Mouse (Mus musculus) kidney, adult 2 months (tissue): ENCODE data around the gene Memo1. TPM values are rescaled to one million over a fixed set of nuclear protein-coding genes. Genes with fewer than 3 reads are reported as not detected.
"Not testable (repeated sequence)": the region's sequence is repeated elsewhere in the genome, so short reads cannot be mapped to it uniquely, and the experiment has no call there.

Experiments used
- DNase-seq: peaks from one replicate; pipeline ENCODE4 v3.0.0; 2021
- H3K27ac ChIP-seq: fragments of 200-500 bp; 2 replicates; pipeline ENCODE4 v1.5.1; 2012; ENCODE audit warnings: low read depth, low read length, control low read depth, inconsistent platforms; ENCODE audit not compliant: insufficient read depth
- H3K27me3 ChIP-seq: fragments of 200-500 bp; replicated peaks from 2 replicates; pipeline ENCODE4 v1.6.1; 2012; ENCODE audit warnings: mild to moderate bottlenecking, moderate library complexity, low read length, inconsistent platforms; ENCODE audit not compliant: control insufficient read depth, insufficient read depth
- H3K36me3 ChIP-seq: fragments of 200-500 bp; 2 replicates; pipeline ENCODE4 v1.6.1; 2012; ENCODE audit warnings: mild to moderate bottlenecking, moderate library complexity, low read length, inconsistent platforms; ENCODE audit not compliant: control insufficient read depth, insufficient read depth
- H3K4me1 ChIP-seq: fragments of 200-500 bp; 2 replicates; pipeline ENCODE4 v1.6.1; 2011; ENCODE audit warnings: low read length; ENCODE audit not compliant: control insufficient read depth, insufficient read depth
- H3K4me3 ChIP-seq: fragments of 200-500 bp; 2 replicates; pipeline ENCODE4 v1.5.1; 2011; ENCODE audit warnings: mild to moderate bottlenecking, low read depth, low read length, control low read depth; ENCODE audit not compliant: insufficient read depth
- CTCF ChIP-seq: fragments of 200-500 bp; conservative IDR thresholded peaks from 2 replicates; pipeline ENCODE4 v1.5.1; 2011; ENCODE audit warnings: low read depth, mild to moderate bottlenecking, control low read depth, low read length, moderate library complexity, mixed read lengths; ENCODE audit not compliant: insufficient read depth, insufficient read length
- POLR2A ChIP-seq: fragments of 200-500 bp; IDR thresholded peaks from one replicate; pipeline ENCODE4 v1.6.1; 2011; ENCODE audit warnings: low read depth, low read length, control low read depth
- WGBS: fragments of 180-500 bp; shearing (Covaris S2); methylation state at CpG from one replicate; pipeline ENCODE4 v1.1.7; 2018; 5-methylcytosine and 5-hydroxymethylcytosine counted together
- polyA plus RNA-seq: library from polyadenylated mRNA; depleted of rRNA; stranded (reverse); fragments of >200 nt; gene quantifications from 2 replicates; pipeline ENCODE4 v1.2.3, GENCODE M21; 2012

The Memo1 gene
- polyA plus RNA-seq, 1 experiment, result 43.1 TPM

DNA sequence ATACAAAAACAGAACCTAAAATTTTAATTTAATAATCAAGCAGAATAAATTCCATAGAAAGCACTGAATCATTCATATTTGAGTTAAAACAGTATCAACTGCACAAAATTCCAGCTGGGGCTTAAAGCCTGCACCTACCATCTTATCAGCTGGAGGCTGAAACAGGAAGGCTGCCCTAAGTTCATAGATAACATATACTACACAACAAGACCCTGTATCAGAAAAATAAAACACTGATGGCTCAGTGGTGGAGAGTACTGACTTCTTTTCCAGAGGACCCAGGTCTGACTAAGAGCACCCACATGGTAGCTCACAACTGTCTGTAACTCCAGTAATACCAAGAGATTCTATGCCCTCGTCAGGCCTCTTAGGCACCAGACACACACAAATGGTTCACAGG is 55.0 kb downstream of the Memo1 start:
- no peak for DNase-seq

DNA sequence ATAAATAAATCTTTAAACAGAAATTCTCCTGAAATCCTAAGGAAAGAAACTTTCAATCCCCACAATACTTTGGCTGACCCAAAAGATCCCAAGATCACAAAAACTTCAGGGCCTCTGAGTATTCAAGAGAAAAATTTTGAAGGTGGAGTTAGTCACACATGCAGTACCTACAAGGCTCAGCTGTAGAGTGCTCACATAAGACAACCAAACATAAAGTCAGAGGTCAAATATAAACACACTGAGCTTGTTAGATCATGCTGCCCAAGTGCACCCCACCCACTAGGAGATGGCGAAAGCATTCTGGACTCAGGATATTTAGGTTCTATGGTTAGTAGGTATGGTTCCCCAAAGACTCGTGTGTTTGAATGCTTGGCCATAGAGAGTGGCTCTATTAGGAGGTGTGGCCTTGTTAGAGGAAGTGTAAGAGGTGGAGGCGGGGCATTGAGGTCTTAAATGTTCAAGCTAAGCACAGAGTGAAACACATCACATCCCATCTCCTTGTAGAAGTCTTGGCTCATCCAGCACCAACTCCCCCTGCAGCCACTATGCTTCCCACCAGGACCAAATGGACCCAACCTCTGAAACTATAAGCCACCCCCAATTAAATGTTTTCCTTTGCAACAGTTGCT is 67.1 kb downstream of the Memo1 start:
- Histone ChIP-seq H3K27me3 (no peaks in the 10 kb centered on the region), H3K36me3 (no peaks in the 10 kb centered on the region), H3K4me1 (no peaks in the 10 kb centered on the region), H3K4me3 (no peak overlapping the region), H3K27ac (no peak overlapping the region)
- no peak for TF ChIP-seq POLR2A
- TF ChIP-seq CTCF, result no peak
- WGBS, result 95% methylated on average over 3 of the region's 3 CpGs
- no peak for DNase-seq

More for the DNA sequence above, 55.0 kb downstream of the Memo1 start:
- TF ChIP-seq CTCF (no peak), POLR2A (no peak)
- no peak overlapping the region for H3K4me3 ChIP-seq
- H3K27me3 ChIP-seq, result no peaks in the 10 kb centered on the region
- WGBS, result 100% methylated on average over 1 of the region's 1 CpGs
- H3K4me1 ChIP-seq, result no peaks in the 10 kb centered on the region
- H3K36me3 ChIP-seq, result no peaks in the 10 kb centered on the region
- H3K27ac ChIP-seq, result no peak overlapping the region

- TF ChIP-seq CTCF (no peak), POLR2A (no peak)
- Histone ChIP-seq H3K27ac (no peak overlapping the region), H3K27me3 (no peaks in the 10 kb centered on the region), H3K4me3 (no peak overlapping the region), H3K4me1 (no peaks in the 10 kb centered on the region), H3K36me3 (no peaks in the 10 kb centered on the region)
- DNase-seq, result no peak
- whole genome bisulfite sequencing, result 26% methylated on average over 2 of the region's 2 CpGs
Observed at GRCm38 (mm10) chr17:74217304-74217703, 78.0 kb downstream of the Memo1 start.

- not testable (repeated sequence) for H3K36me3 ChIP-seq, DNase-seq, H3K4me3 ChIP-seq, H3K27me3 ChIP-seq, H3K27ac ChIP-seq, H3K4me1 ChIP-seq
- WGBS, result 86% methylated on average over 16 of the region's 16 CpGs
Observed at GRCm38 (mm10) chr17:74212831-74213524, 82.3 kb downstream of the Memo1 start.

DNA sequence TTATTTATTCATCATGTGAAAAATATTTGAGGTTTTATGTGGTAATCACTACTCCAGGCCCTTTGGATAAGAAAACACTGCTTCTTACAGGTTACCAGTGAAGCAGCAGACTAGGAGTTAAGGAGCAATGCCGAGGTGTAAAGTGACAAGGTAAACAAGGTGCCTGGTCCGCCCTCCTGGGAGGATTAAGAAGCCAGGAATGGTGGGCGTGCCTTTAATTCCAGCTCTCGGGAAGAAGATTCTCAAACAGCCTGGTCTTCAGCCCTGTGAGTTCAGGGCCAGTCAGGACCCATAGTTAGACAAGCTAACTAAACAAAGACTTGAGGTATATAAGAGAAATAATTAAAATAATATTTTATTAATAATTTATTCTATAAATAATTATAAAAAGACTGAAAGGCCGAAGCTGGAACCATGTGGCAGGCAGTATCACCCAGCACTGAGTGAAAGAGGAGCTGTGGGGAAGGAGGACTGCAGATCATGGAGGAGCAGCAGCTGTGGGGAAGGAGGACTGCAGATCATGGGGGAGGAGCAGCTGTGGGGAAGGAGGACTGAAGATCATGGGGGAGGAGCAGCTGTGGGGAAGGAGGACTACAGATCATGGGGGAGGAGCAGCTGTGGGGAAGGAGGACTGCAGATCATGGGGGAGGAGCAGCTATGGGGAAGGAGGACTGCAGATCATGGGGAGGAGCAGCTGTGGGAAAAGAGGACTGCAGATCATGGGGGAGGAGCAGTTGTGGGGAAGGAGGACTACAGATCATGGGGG is 86.0 kb downstream of the Memo1 start:
- no peaks in the 10 kb centered on the region for H3K27me3 ChIP-seq
- no peaks in the 10 kb centered on the region for H3K36me3 ChIP-seq
- 66% methylated on average over 5 of the region's 5 CpGs for WGBS
- H3K4me3 ChIP-seq, result no peak overlapping the region
- no peak for DNase-seq
- H3K4me1 ChIP-seq, result no peaks in the 10 kb centered on the region
- TF ChIP-seq CTCF (no peak), POLR2A (no peak)
- no peak overlapping the region for H3K27ac ChIP-seq

GRCm38 (mm10) chr17:74195943-74196342 is 99.4 kb downstream of the Memo1 start:
- DNase-seq, result peak; percentile 12
- TF ChIP-seq POLR2A (no peak), CTCF (no peak)
- no peaks in the 10 kb centered on the region for H3K36me3 ChIP-seq
- 45% methylated on average over 2 of the region's 2 CpGs for WGBS
- 0 out of 2 replicates have a peak, but pooled peaks cover 2% of the 10 kb centered on the region for H3K4me1 ChIP-seq
- H3K27me3 ChIP-seq, result no peaks in the 10 kb centered on the region
- H3K27ac ChIP-seq, result no peak overlapping the region
- H3K4me3 ChIP-seq, result no peak overlapping the region

DNA sequence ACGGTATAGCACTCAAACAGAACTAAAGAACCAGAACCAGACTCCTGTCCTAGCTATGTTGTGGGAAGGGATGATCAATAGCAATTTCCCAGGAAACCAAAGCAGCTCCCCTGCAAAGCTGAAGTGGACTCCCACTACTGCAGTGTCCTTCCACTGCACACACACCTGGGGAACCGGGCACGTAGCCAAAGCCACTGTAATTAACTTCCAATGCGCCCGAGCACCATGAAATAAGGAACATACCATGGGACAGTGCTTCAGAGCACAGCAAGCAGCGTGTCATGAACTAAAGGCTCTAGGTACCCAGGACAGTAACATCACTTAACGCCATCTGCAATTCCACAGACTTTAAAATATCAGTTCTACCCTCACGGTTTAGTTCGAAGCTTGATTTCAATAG is 100.6 kb downstream of the Memo1 start:
- no peaks in the 10 kb centered on the region for H3K27me3 ChIP-seq

More for the DNA sequence above, 100.6 kb downstream of the Memo1 start:
- Histone ChIP-seq H3K27ac (no peak overlapping the region), H3K4me3 (no peak overlapping the region), H3K4me1 (0 out of 2 replicates have a peak, but pooled peaks cover 2% of the 10 kb centered on the region), H3K36me3 (no peaks in the 10 kb centered on the region)
- TF ChIP-seq CTCF (no peak), POLR2A (no peak)
- peak; percentile 48 for DNase-seq
- WGBS, result 55% methylated on average over 9 of the region's 9 CpGs
